Mouse (Mus musculus): Measurements from ENCODE around the gene Tshb. TPM values are rescaled to one million over a fixed set of nuclear protein-coding genes. Genes with fewer than 3 reads are reported as not detected.

The Tshb gene
- polyA plus RNA-seq, 1 experiment: not detected

- Histone ChIP-seq H3K27me3 (ENCODE audit: control insufficient read depth, insufficient read depth, insufficient read length) (no peaks in the 10 kb centered on the region), H3K4me2 (ENCODE audit: low read depth) (no peak overlapping the region), H3K4me3 (no peak overlapping the region), H3K36me3 (ENCODE audit: control insufficient read depth, insufficient read depth) (no peaks in the 10 kb centered on the region), H3ac (ENCODE audit: control insufficient read depth, insufficient read length) (no peak overlapping the region), H3K79me2 (ENCODE audit: control insufficient read depth, insufficient read depth) (no peaks in the 10 kb centered on the region)
- TF ChIP-seq CEBPB (IDR thresholded peaks at IDR 0.05; ENCODE audit: insufficient read depth, poor library complexity, severe bottlenecking) (no peak), REST (IDR thresholded peaks at IDR 0.05; ENCODE audit: insufficient read depth, insufficient read length) (no peak), TCF3 (IDR thresholded peaks at IDR 0.05; ENCODE audit: insufficient read length, low read depth) (no peak), E2F4 (IDR thresholded peaks at IDR 0.05; ENCODE audit: insufficient read depth) (no peak), USF1 (IDR thresholded peaks at IDR 0.05; ENCODE audit: low read depth) (no peak)
These were observed 18.7 kb downstream of the Tshb start for GRCm38 (mm10) chr3:102763713-102764400.

DNA sequence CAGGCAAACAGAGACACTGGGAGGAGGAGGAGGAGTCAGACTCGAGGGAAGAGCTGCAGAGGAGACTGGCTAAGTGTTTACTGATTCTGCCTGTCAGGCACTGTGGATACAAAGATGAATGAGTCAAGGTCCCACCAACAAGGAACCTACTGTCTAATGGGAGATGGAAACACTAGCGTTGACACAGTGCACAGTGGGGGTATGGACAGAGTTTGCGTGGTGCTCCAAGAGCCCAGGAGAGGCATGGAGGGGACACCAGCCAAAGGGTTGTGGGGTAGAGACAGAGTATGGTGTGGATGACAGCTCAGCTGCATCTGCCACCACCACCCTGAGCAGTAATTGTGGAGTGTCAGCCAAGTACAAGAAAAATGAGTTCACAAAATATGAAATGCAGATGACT, 20.1 kb downstream of the Tshb start:
- Histone ChIP-seq H3K4me3 (no peak overlapping the region), H3K27me3 (ENCODE audit: control insufficient read depth, insufficient read depth, insufficient read length) (no peaks in the 10 kb centered on the region), H3K79me2 (ENCODE audit: control insufficient read depth, insufficient read depth) (no peaks in the 10 kb centered on the region), H3K4me2 (ENCODE audit: low read depth) (no peak overlapping the region), H3K36me3 (ENCODE audit: control insufficient read depth, insufficient read depth) (no peaks in the 10 kb centered on the region), H3ac (ENCODE audit: control insufficient read depth, insufficient read length) (no peak overlapping the region)
- TF ChIP-seq POLR2AphosphoS2 (IDR thresholded peaks at IDR 0.05; ENCODE audit: insufficient read length, low read depth) (no peak), POLR2A (IDR thresholded peaks at IDR 0.05; ENCODE audit: insufficient read length, low read depth) (no peak), MYOD1 (IDR thresholded peaks at IDR 0.05; ENCODE audit: control insufficient read depth in 1 of 3, insufficient read length in 2 of 3, low read depth in 2 of 3) (no peak), USF1 (IDR thresholded peaks at IDR 0.05; ENCODE audit: low read depth) (no peak), MAX (IDR thresholded peaks at IDR 0.05; ENCODE audit: low read depth) (no peak), CEBPB (IDR thresholded peaks at IDR 0.05; ENCODE audit: insufficient read depth, poor library complexity, severe bottlenecking) (no peak), SRF (IDR thresholded peaks at IDR 0.05; ENCODE audit: control insufficient read depth, insufficient read length, low read depth) (no peak), E2F4 (IDR thresholded peaks at IDR 0.05; ENCODE audit: insufficient read depth) (no peak), MYOG (IDR thresholded peaks at IDR 0.05; ENCODE audit: control insufficient read depth in 1 of 3, insufficient read depth in 1 of 3, insufficient read length in 2 of 3, low read depth in 2 of 3) (no peak), TCF3 (IDR thresholded peaks at IDR 0.05; ENCODE audit: insufficient read length, low read depth) (no peak), REST (IDR thresholded peaks at IDR 0.05; ENCODE audit: insufficient read depth, insufficient read length) (no peak), TCF12 (IDR thresholded peaks at IDR 0.05; ENCODE audit: insufficient read depth, poor library complexity, severe bottlenecking) (no peak)

DNA sequence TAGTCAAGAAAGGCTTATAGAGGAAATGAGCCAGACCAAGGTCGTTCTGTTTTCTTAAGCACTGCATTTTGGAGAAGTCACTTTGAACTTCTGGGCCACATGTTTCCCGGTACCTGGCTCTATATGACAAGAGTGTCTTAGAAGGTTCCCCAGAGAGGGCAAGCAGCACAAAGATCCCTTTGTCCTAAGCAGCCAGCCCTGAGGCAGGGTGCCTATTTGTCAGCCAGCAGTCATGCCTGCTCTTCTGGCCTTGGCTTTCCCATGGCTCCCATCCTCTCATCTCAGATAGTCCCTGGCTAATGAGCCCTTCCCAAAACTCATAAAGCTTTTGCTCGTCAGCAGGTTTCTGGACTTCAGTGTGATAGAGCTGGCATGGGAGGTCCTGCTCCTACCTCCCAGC, 22.3 kb downstream of the Tshb start:
- Histone ChIP-seq H3K79me2 (ENCODE audit: control insufficient read depth, insufficient read depth) (no peaks in the 10 kb centered on the region), H3ac (ENCODE audit: control insufficient read depth, insufficient read length) (no peak overlapping the region), H3K36me3 (ENCODE audit: control insufficient read depth, insufficient read depth) (no peaks in the 10 kb centered on the region), H3K4me2 (ENCODE audit: low read depth) (no peak overlapping the region), H3K27me3 (ENCODE audit: control insufficient read depth, insufficient read depth, insufficient read length) (no peaks in the 10 kb centered on the region), H3K4me3 (no peak overlapping the region)
- TF ChIP-seq REST (IDR thresholded peaks at IDR 0.05; ENCODE audit: insufficient read depth, insufficient read length): no peak
- no peak for TF ChIP-seq SRF (IDR thresholded peaks at IDR 0.05; ENCODE audit: control insufficient read depth, insufficient read length, low read depth)
- TF ChIP-seq MYOD1 (IDR thresholded peaks at IDR 0.05; ENCODE audit: control insufficient read depth in 1 of 3, insufficient read length in 2 of 3, low read depth in 2 of 3): no peak
- TF ChIP-seq CEBPB (IDR thresholded peaks at IDR 0.05; ENCODE audit: insufficient read depth, poor library complexity, severe bottlenecking): no peak
- TF ChIP-seq MYOG (IDR thresholded peaks at IDR 0.05; ENCODE audit: control insufficient read depth in 1 of 3, insufficient read depth in 1 of 3, insufficient read length in 2 of 3, low read depth in 2 of 3): no peak

- Histone ChIP-seq H3ac (ENCODE audit: control insufficient read depth, insufficient read length) (no peak overlapping the region), H3K36me3 (ENCODE audit: control insufficient read depth, insufficient read depth) (no peaks in the 10 kb centered on the region), H3K4me2 (ENCODE audit: low read depth) (no peak overlapping the region), H3K79me2 (ENCODE audit: control insufficient read depth, insufficient read depth) (no peaks in the 10 kb centered on the region), H3K4me3 (no peak overlapping the region), H3K27me3 (ENCODE audit: control insufficient read depth, insufficient read depth, insufficient read length) (no peaks in the 10 kb centered on the region)
- no peak for TF ChIP-seq CEBPB (IDR thresholded peaks at IDR 0.05; ENCODE audit: insufficient read depth, poor library complexity, severe bottlenecking)
- TF ChIP-seq MYOD1 (IDR thresholded peaks at IDR 0.05; ENCODE audit: control insufficient read depth in 1 of 3, insufficient read length in 2 of 3, low read depth in 2 of 3): no peak
- no peak for TF ChIP-seq SRF (IDR thresholded peaks at IDR 0.05; ENCODE audit: control insufficient read depth, insufficient read length, low read depth)
- no peak for TF ChIP-seq USF1 (IDR thresholded peaks at IDR 0.05; ENCODE audit: low read depth)
- TF ChIP-seq TCF3 (IDR thresholded peaks at IDR 0.05; ENCODE audit: insufficient read length, low read depth): no peak
- TF ChIP-seq MYOG (IDR thresholded peaks at IDR 0.05; ENCODE audit: control insufficient read depth in 1 of 3, insufficient read depth in 1 of 3, insufficient read length in 2 of 3, low read depth in 2 of 3): no peak
- no peak for TF ChIP-seq TCF12 (IDR thresholded peaks at IDR 0.05; ENCODE audit: insufficient read depth, poor library complexity, severe bottlenecking)
- no peak for TF ChIP-seq POLR2AphosphoS2 (IDR thresholded peaks at IDR 0.05; ENCODE audit: insufficient read length, low read depth)
- TF ChIP-seq MAX (IDR thresholded peaks at IDR 0.05; ENCODE audit: low read depth): no peak
- TF ChIP-seq POLR2A (IDR thresholded peaks at IDR 0.05; ENCODE audit: insufficient read length, low read depth): no peak
- TF ChIP-seq E2F4 (IDR thresholded peaks at IDR 0.05; ENCODE audit: insufficient read depth): no peak
- TF ChIP-seq REST (IDR thresholded peaks at IDR 0.05; ENCODE audit: insufficient read depth, insufficient read length): no peak
These were observed 25.5 kb downstream of the Tshb start for GRCm38 (mm10) chr3:102757019-102757418.

GRCm38 (mm10) chr3:102755801-102756200, 26.7 kb downstream of the Tshb start:
- H3K4me3 ChIP-seq: no peak overlapping the region
- H3K36me3 ChIP-seq (ENCODE audit: control insufficient read depth, insufficient read depth): no peaks in the 10 kb centered on the region
- TF ChIP-seq POLR2AphosphoS2 (IDR thresholded peaks at IDR 0.05; ENCODE audit: insufficient read length, low read depth): no peak
- TF ChIP-seq MYOG (IDR thresholded peaks at IDR 0.05; ENCODE audit: control insufficient read depth in 1 of 3, insufficient read depth in 1 of 3, insufficient read length in 2 of 3, low read depth in 2 of 3): peak in 1 of 3 experiments; percentile 38
- peak in 1 of 3 experiments; percentile 22 for TF ChIP-seq MYOD1 (IDR thresholded peaks at IDR 0.05; ENCODE audit: control insufficient read depth in 1 of 3, insufficient read length in 2 of 3, low read depth in 2 of 3)
- H3K27me3 ChIP-seq (ENCODE audit: control insufficient read depth, insufficient read depth, insufficient read length): no peaks in the 10 kb centered on the region
- no peaks in the 10 kb centered on the region for H3K79me2 ChIP-seq (ENCODE audit: control insufficient read depth, insufficient read depth)
- H3K4me2 ChIP-seq (ENCODE audit: low read depth): peak overlapping the region; percentile 28
- H3ac ChIP-seq (ENCODE audit: control insufficient read depth, insufficient read length): no peak overlapping the region

All from myocyte (in vitro differentiated cells).